Mouse (Mus musculus) large intestine, adult 2 months (tissue): ENCODE results near the gene Traf3ip3. TPM values are rescaled to one million over a fixed set of nuclear protein-coding genes. Genes with fewer than 3 reads are reported as not detected.

Source experiments
- DNase-seq: peaks from one replicate; pipeline ENCODE4 v3.0.0-alpha.2; 2012; ENCODE audit warnings: low read depth, low spot score
- WGBS: fragments of 180-500 bp; shearing (Covaris S2); methylation state at CpG from one replicate; pipeline ENCODE4 v1.1.7; 2018; 5-methylcytosine and 5-hydroxymethylcytosine counted together
- polyA plus RNA-seq: library from polyadenylated mRNA; depleted of rRNA; stranded (reverse); fragments of >200 nt; gene quantifications from 2 replicates; pipeline ENCODE4 v1.2.3, GENCODE M21; 2012

The Traf3ip3 gene
- polyA plus RNA-seq, 1 experiment: 6.1 TPM

GRCm38 (mm10) chr1:193169856-193170255 lies 31.6 kb downstream of the Traf3ip3 start:
- 14% methylated on average over 2 of the region's 2 CpGs for WGBS
- DNase-seq: peak; percentile 90

- no peak for DNase-seq
- 70% methylated on average over 7 of the region's 7 CpGs for WGBS
Observed at GRCm38 (mm10) chr1:193169228-193169627, 32.3 kb downstream of the Traf3ip3 start.

GRCm38 (mm10) chr1:193167746-193168145 lies 33.8 kb downstream of the Traf3ip3 start, which contains the start of gene A130010J15Rik:
TSS of gene A130010J15Rik (plus strand) at chr1:193168046.
- WGBS: 73% methylated on average over 3 of the region's 3 CpGs
- no peak for DNase-seq

- no peak for DNase-seq
- 18% methylated on average over 18 of the region's 18 CpGs for WGBS
Observed at GRCm38 (mm10) chr1:193160317-193161032, 41.0 kb downstream of the Traf3ip3 start.

- 24% methylated on average over 1 of the region's 1 CpGs for WGBS
- no peak for DNase-seq
Observed at GRCm38 (mm10) chr1:193159613-193160012, 41.9 kb downstream of the Traf3ip3 start.

- WGBS: 11% methylated on average over 3 of the region's 3 CpGs
- DNase-seq: no peak
Observed at GRCm38 (mm10) chr1:193159163-193159562, 42.3 kb downstream of the Traf3ip3 start.

GRCm38 (mm10) chr1:193157111-193157492 lies 44.4 kb downstream of the Traf3ip3 start:
- no peak for DNase-seq
- WGBS: 53% methylated on average over 8 of the region's 8 CpGs

- no peak for DNase-seq
- WGBS: 26% methylated on average over 15 of the region's 15 CpGs
Observed at GRCm38 (mm10) chr1:193156316-193157110, 45.0 kb downstream of the Traf3ip3 start.

- 28% methylated on average over 16 of the region's 16 CpGs for WGBS
Observed at GRCm38 (mm10) chr1:193153561-193153960, 47.9 kb downstream of the Traf3ip3 start.

GRCm38 (mm10) chr1:193152872-193153271 lies 48.6 kb downstream of the Traf3ip3 start, which contains the start of gene Irf6:
TSS of gene Irf6 (plus strand) at chr1:193153111.
- 4% methylated on average over 30 of the region's 30 CpGs for WGBS
- DNase-seq: no peak

More at GRCm38 (mm10) chr1:193153561-193153960, 47.9 kb downstream of the Traf3ip3 start:
- DNase-seq: no peak

- DNase-seq: no peak
- WGBS: 41% methylated on average over 7 of the region's 7 CpGs
Observed at GRCm38 (mm10) chr1:193151134-193151533, 50.4 kb downstream of the Traf3ip3 start.

GRCm38 (mm10) chr1:193149231-193149630 lies 52.3 kb downstream of the Traf3ip3 start:
- DNase-seq: no peak
- 70% methylated on average over 3 of the region's 3 CpGs for WGBS

GRCm38 (mm10) chr1:193146416-193146815 lies 55.1 kb downstream of the Traf3ip3 start:
- WGBS: 71% methylated on average over 1 of the region's 1 CpGs
- DNase-seq: no peak

GRCm38 (mm10) chr1:193145101-193145500 lies 56.4 kb downstream of the Traf3ip3 start:
- 75% methylated on average over 4 of the region's 4 CpGs for whole genome bisulfite sequencing
- no peak for DNase-seq

GRCm38 (mm10) chr1:193144516-193144915 lies 57.0 kb downstream of the Traf3ip3 start:
- no peak for DNase-seq
- 92% methylated on average over 6 of the region's 6 CpGs for WGBS

GRCm38 (mm10) chr1:193142517-193143062 lies 58.9 kb downstream of the Traf3ip3 start:
- WGBS: 85% methylated on average over 8 of the region's 8 CpGs
- no peak for DNase-seq

- no peak for DNase-seq
- 81% methylated on average over 7 of the region's 7 CpGs for WGBS
Observed at GRCm38 (mm10) chr1:193141118-193141517, 60.4 kb downstream of the Traf3ip3 start.

GRCm38 (mm10) chr1:193138669-193139068 lies 62.8 kb downstream of the Traf3ip3 start:
- DNase-seq: no peak
- WGBS: 35% methylated on average over 3 of the region's 3 CpGs

- WGBS: 22% methylated on average over 7 of the region's 7 CpGs
- DNase-seq: no peak
Observed at GRCm38 (mm10) chr1:193138087-193138486, 63.4 kb downstream of the Traf3ip3 start.

GRCm38 (mm10) chr1:193133726-193134125 lies 67.8 kb downstream of the Traf3ip3 start:
- WGBS: 91% methylated on average over 1 of the region's 1 CpGs

More at GRCm38 (mm10) chr1:193133726-193134125, 67.8 kb downstream of the Traf3ip3 start:
- DNase-seq: no peak
